ENCODE assay signal across 11 mouse cellular contexts in genomic region chr16:25255186-25255585, GRCm38 (mm10). TPM values are rescaled to one million over a fixed set of nuclear protein-coding genes. Genes with fewer than 3 reads are reported as not detected.
A peak's percentile ranks its signal among the peaks of the same experiment; 100 is the strongest.
DNase-seq lines count a peak whose midpoint lies in the region; ATAC-seq and TF ChIP-seq lines count a peak whose summit lies in the region.
"Had no signal": no experiment of that assay in that cellular context is flagged by ENCODE, and none has a peak within 500 bp of the region (broad histone marks: within the 10 kb centered on the region; RNA-seq: fewer than 3 reads in every experiment).

No protein-coding gene starts in this region.

- no peaks in the 10 kb centered on the region for H3K36me3 ChIP-seq in hindbrain, postnatal 0 days (ENCODE audit: insufficient read depth, low read length)
- H3K36me3 ChIP-seq in hindbrain, embryonic 11.5 days (ENCODE audit: control insufficient read depth, insufficient read depth, low read length) = no peaks in the 10 kb centered on the region

- peak; percentile 37 for DNase-seq in hindbrain, postnatal 0 days (ENCODE audit: low spot score)
- no peak for DNase-seq in hindbrain, embryonic 11.5 days (ENCODE audit: low spot score)
- DNase-seq in right cerebral cortex, adult 2 months (ENCODE audit: low spot score in 2 of 2) = peak; percentile 21 to 39
- no peak for DNase-seq in right cerebral cortex, postnatal 4 days
- DNase-seq in layer of hippocampus, adult 18-20 months (ENCODE audit: low spot score in 2 of 2) = peak; percentile 22 to 79
- no peak for DNase-seq in thymus, postnatal 14 days
- DNase-seq in MN1 (ENCODE audit: low spot score) = no peak
- DNase-seq in cerebellum, adult 9-11 months = no peak
- DNase-seq: thymus, adult 18-20 months had no signal

- no peak overlapping the region for H3K4me3 ChIP-seq in hindbrain, postnatal 0 days (ENCODE audit: low read length)
- H3K4me3 ChIP-seq in hindbrain, embryonic 11.5 days (ENCODE audit: low read depth, low read length) = no peak overlapping the region

- no peak for TF ChIP-seq CTCF in hindbrain, postnatal 0 days (IDR thresholded peaks at IDR 0.05; ENCODE audit: low read depth)

- 61% methylated on average over 11 of the region's 11 CpGs for WGBS in hindbrain, postnatal 0 days
- 91% methylated on average over 11 of the region's 11 CpGs for WGBS in hindbrain, embryonic 11.5 days

- H3K9me3 ChIP-seq in hindbrain, postnatal 0 days (ENCODE audit: low read length) = no peaks in the 10 kb centered on the region
- no peaks in the 10 kb centered on the region for H3K9me3 ChIP-seq in hindbrain, embryonic 11.5 days (ENCODE audit: control insufficient read depth, low read length)

- no peak overlapping the region for H3K4me2 ChIP-seq in hindbrain, postnatal 0 days (ENCODE audit: low read depth, low read length)
- H3K4me2 ChIP-seq in hindbrain, embryonic 11.5 days (replicated peaks; ENCODE audit: low read depth, low read length) = no peak overlapping the region

- H3K9ac ChIP-seq in hindbrain, postnatal 0 days (replicated peaks; ENCODE audit: low read length) = no peak overlapping the region
- H3K9ac ChIP-seq in hindbrain, embryonic 11.5 days (ENCODE audit: low read depth, low read length) = no peak overlapping the region

- H3K27ac ChIP-seq in hindbrain, postnatal 0 days = no peak overlapping the region
- H3K27ac ChIP-seq in hindbrain, embryonic 11.5 days (ENCODE audit: low read depth, low read length) = no peak overlapping the region

- no peaks in the 10 kb centered on the region for H3K27me3 ChIP-seq in hindbrain, postnatal 0 days (ENCODE audit: insufficient read depth, low read length)
- no peaks in the 10 kb centered on the region for H3K27me3 ChIP-seq in hindbrain, embryonic 11.5 days (ENCODE audit: control insufficient read depth, insufficient read depth, low read length)

- ATAC-seq in hindbrain, postnatal 0 days = no peak
- no peak for ATAC-seq in hindbrain, embryonic 11.5 days (ENCODE audit: low FRiP score)

- no peaks in the 10 kb centered on the region for H3K4me1 ChIP-seq in hindbrain, postnatal 0 days (ENCODE audit: insufficient read depth, low read length)
- no peaks in the 10 kb centered on the region for H3K4me1 ChIP-seq in hindbrain, embryonic 11.5 days (replicated peaks; ENCODE audit: control insufficient read depth, insufficient read depth, low read length)

RNA-seq across cellular contexts. Expression of gene Tprg, which starts 31.4 kb away (rescaled TPM):
- 0.16 TPM in 1 of 2 replicates, not detected in the other for total RNA-seq in hindbrain, postnatal 0 days (2014; rRNA removed)
- 0.13 TPM in 1 of 2 replicates, not detected in the other for polyA plus RNA-seq in hindbrain, postnatal 0 days (2015; fragmentation: Nextera tagmentation; extraction: Ambion mirVana)
- polyA plus RNA-seq in hindbrain, embryonic 11.5 days (2014; fragmentation: Nextera tagmentation; extraction: Ambion mirVana) = not detected in 2 replicates
- not detected for total RNA-seq in layer of hippocampus, adult 18-20 months (2021)
- total RNA-seq: layer of hippocampus, postnatal 25 days had no signal
- polyA plus RNA-seq: frontal cortex, adult 2 months had no signal

Comparison
In these comparisons a context has a peak if more than half of its experiments do, and no peak if none do; other contexts are left out.
1. DNase-seq: peak in hindbrain, postnatal 0 days (single experiment), right cerebral cortex, adult 2 months (2 of 2) and layer of hippocampus, adult 18-20 months (2 of 2); none in hindbrain, embryonic 11.5 days (single experiment), right cerebral cortex, postnatal 4 days (single experiment), thymus, postnatal 14 days (single experiment), MN1 (single experiment) and cerebellum, adult 9-11 months (single experiment).